Mouse (Mus musculus) cerebellum, adult (tissue): ENCODE measurements at regions not wholly inside any gene's neighbourhood (a gene's known extent, or its start where the extent isn't known, plus 50 kb on each side); places are given as distances from the start of the nearest gene placed in this dataset.

ENCODE experiments used
- ATAC-seq: cut with Nextera tagmentation; 2 replicates; pipeline ENCODE4 v1.9.2; 2017; ENCODE audit warnings: mild to moderate bottlenecking, moderate library complexity, mixed read lengths; ENCODE audit not compliant: insufficient number of reproducible peaks, low FRiP score, low TSS enrichment

DNA sequence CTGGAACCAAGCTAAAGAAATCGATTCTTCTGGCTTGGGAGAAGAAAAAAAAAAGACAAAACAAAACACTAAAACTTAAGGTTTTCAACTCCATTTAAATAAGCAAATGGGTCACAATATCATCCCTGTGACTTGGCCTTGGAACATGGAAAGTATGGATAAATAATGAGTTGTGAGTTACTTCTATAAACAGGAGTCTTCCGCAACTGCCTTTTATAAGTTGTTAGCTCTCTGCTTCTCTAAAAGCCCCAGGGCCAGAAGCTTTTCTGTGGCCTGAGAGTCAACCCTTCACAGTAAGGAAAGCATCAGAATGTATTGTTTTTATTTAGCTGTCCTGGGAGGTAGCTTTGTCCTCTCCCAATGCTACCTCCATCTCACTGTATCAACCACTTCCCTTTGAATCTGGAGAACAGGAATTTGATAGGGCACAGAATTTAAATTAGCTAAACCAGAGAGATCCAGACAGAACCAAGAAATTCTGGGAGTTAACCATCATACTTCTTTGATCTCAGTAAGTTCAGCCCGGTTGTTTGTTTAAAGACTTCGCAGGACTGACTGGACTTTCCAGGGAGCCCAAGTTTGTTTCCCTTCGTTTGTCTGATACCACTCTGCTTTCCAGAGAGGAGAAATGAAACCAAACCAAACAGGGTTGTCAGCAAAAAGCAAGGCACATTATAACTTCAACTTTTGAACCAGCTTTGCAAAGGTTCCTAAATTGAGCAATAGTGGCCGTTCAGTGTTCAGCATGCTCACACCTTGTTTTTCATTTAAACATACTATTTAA is 178.7 kb upstream of the Gas1 start:
- no peak for ATAC-seq

- ATAC-seq, result no peak
These were observed 181.4 kb upstream of the Gas1 start for GRCm38 (mm10) chr13:60358408-60359060.

- no peak for ATAC-seq
These were observed 187.9 kb upstream of the Gas1 start for GRCm38 (mm10) chr13:60364778-60365672.

GRCm38 (mm10) chr13:60369216-60369615 is 192.1 kb upstream of the Gas1 start:
- ATAC-seq, result no peak

- no peak for ATAC-seq
These were observed 194.5 kb upstream of the Gas1 start for GRCm38 (mm10) chr13:60371656-60372055.

GRCm38 (mm10) chr13:60376705-60377104 is 199.5 kb upstream of the Gas1 start:
- no peak for ATAC-seq

DNA sequence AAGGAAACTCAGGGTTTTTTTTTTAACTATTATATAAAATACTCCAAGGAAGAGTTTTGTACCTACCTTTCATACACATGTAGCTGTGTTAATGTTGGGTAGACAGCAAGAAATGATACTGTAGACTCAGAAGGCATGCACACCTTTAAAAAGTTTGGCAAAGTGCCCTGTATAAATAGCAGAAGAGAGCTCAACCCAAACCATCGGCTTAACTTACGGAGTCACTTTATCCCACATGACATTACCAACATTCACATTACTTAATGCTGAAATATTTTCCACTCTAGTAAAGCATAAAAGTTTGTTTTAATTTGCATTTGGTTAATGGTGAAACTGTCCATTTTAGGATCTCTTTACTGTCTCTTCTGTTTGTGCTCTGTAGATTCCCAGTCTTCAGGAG is 205.7 kb upstream of the Gas1 start:
- ATAC-seq, result no peak

DNA sequence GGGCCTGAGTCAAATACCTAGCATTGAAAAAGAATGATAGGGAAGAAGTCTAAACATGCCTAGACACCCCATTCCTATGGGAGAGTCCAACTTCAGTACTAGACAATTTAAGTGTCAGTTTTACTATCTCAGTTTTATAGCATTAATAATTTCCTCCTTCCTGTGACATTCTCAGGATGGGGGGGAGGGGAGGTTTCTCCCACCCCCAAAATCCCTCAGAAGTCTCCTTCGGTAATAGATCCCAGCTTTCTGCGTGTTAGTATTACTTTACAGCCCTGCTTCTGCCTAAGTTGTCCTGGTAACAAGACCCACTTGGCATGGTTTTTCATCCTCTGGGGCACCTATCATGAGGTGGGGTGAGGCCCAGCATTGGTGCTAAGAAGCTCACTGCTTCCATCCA is 202.9 kb upstream of the Dapk1 start:
- ATAC-seq, result no peak

GRCm38 (mm10) chr13:60400764-60401487 is 200.8 kb upstream of the Dapk1 start:
- ATAC-seq, result no peak

- ATAC-seq, result no peak
These were observed 198.3 kb upstream of the Dapk1 start for GRCm38 (mm10) chr13:60403471-60403870.

DNA sequence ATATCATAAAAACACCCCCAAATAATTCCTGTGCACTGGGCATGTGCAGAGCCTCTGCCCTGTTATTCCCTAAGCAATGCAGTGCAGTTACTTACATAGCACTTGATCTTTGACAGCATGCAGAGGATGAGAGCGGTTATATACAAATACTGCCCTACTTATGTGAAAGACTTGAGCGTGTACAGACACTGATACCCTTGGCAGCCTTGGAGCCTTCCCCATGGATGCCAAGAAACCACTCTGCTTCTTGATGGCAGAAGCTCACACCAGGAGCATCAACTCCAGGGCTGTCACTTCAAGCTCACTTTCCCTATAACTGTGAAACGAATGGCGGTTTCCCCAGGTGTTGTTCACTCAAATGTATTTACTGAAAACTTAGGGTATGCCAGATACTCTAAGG is 194.4 kb upstream of the Dapk1 start:
- ATAC-seq, result no peak

GRCm38 (mm10) chr13:60409706-60410502 is 191.8 kb upstream of the Dapk1 start:
- no peak for ATAC-seq

- no peak for ATAC-seq
These were observed 185.7 kb upstream of the Dapk1 start for GRCm38 (mm10) chr13:60416024-60416423.

DNA sequence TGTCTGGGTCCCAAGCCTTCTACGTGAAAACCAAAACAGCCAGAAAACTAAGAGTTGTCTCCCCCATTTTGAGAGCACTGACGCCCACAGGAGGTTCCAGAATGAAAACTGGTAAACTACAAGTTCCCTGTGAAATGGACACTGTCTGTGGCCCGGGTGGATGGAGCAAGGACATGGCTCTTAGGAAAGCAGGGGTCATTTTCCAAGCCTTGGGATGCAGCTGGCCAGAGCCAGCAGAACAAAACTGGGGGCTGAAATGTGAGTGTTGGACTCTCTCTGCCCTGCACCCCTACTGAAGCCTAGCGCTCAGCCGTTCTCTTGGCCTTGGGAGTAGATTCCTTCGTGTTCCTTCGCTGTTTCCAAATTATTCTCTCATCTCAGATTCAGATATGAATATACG is 184.7 kb upstream of the Dapk1 start:
- ATAC-seq, result no peak

DNA sequence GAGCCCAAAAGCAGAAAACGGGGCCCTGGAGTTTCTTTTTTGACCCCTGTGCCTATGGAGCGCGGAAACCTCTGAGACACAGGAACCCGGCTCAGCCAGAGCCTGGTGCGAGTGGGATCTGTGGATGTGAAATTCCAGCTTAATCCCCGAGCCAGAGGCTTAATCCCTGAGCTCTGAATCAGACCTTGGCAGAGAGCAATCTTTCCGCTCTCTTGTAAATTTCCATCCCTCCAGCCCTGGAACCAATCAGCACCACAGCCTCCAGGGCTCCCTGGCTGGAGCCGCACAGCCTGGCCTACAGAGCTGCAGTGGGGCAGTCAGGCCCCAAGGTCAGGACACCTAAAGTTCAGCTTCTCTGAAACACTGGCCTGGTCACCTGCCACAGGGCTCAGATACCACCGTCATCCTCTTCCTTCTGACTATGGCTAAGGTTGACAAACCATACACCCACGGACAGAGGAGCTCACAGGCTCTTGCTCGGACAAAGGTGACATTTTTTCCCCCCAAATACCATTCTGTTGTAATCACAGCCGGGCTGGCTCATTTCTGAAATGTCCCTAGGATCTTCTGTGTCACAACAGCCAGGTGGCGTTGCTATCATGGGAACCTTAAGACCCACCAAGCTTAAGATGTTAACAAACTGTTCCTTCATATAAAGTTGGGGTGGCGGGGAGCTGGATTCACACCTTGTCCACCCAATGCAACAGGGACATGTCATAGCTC is 184.2 kb upstream of the Dapk1 start:
- no peak for ATAC-seq

- peak; percentile 47; the same call in 1 of the 2 replicates for ATAC-seq
These were observed 181.4 kb upstream of the Dapk1 start for GRCm38 (mm10) chr13:60420386-60420785.

GRCm38 (mm10) chr13:60420842-60421696 is 180.7 kb upstream of the Dapk1 start:
- peak; percentile 10; the same call in 1 of the 2 replicates for ATAC-seq

GRCm38 (mm10) chr13:60424267-60424666 is 177.5 kb upstream of the Dapk1 start:
- ATAC-seq, result no peak
